Mouse (Mus musculus) heart, embryonic 14.5 days (tissue): ENCODE results near the gene Fancc. TPM values are rescaled to one million over a fixed set of nuclear protein-coding genes. Genes with fewer than 3 reads are reported as not detected.

ENCODE experiments used
- ATAC-seq: fragments of 200-750 bp; cut with Nextera tagmentation; 2 replicates; pipeline ENCODE4 v1.8.0; 2017; ENCODE audit warnings: low read depth, moderate TSS enrichment; ENCODE audit not compliant: insufficient number of reproducible peaks, insufficient read depth, low FRiP score
- H3K27ac ChIP-seq, 2 experiments: fragments of 200-500 bp in 1 of 2; fragments of 300-500 bp in 1 of 2; sonication (generic) in 1 of 2; replicated peaks in 1 of 2; 2 replicates each; pipeline ENCODE4 v1.5.1; 2012 to 2014; ENCODE audit warnings: low read depth in 2 of 2, low read length in 2 of 2, control low read depth in 1 of 2, mild to moderate bottlenecking in 1 of 2, mixed read lengths in 1 of 2; ENCODE audit not compliant: control insufficient read depth in 1 of 2, insufficient read depth in 1 of 2
- H3K27me3 ChIP-seq: fragments of 300-500 bp; sonication (generic); 2 replicates; pipeline ENCODE4 v1.6.1; 2014; ENCODE audit warnings: mild to moderate bottlenecking, low read length, control low read depth; ENCODE audit not compliant: control insufficient read depth, insufficient read depth
- H3K36me3 ChIP-seq: fragments of 300-500 bp; sonication (generic); 2 replicates; pipeline ENCODE4 v1.6.1; 2014; ENCODE audit warnings: mild to moderate bottlenecking, control low read depth, low read length, mixed read lengths; ENCODE audit not compliant: control insufficient read depth, insufficient read depth
- H3K4me1 ChIP-seq, 2 experiments: fragments of 200-500 bp in 1 of 2; fragments of 300-500 bp in 1 of 2; sonication (generic) in 1 of 2; 2 replicates each; pipeline ENCODE4 v1.6.1; 2012 to 2014; ENCODE audit warnings: low read length in 2 of 2, control low read depth in 1 of 2, mixed read lengths in 1 of 2; ENCODE audit not compliant: control insufficient read depth in 2 of 2, insufficient read depth in 2 of 2
- H3K4me2 ChIP-seq: fragments of 300-500 bp; sonication (generic); 2 replicates; pipeline ENCODE4 v1.6.1; 2014; ENCODE audit warnings: mild to moderate bottlenecking, low read length
- H3K4me3 ChIP-seq, 2 experiments: fragments of 200-500 bp in 1 of 2; fragments of 300-500 bp in 1 of 2; sonication (generic) in 1 of 2; 2 replicates each; pipeline ENCODE4 v1.5.1; 2012 to 2014; ENCODE audit warnings: low read length in 2 of 2, mild to moderate bottlenecking in 2 of 2, control low read depth in 1 of 2, low read depth in 1 of 2, moderate library complexity in 1 of 2; ENCODE audit not compliant: control insufficient read depth in 1 of 2, insufficient read depth in 1 of 2
- H3K9ac ChIP-seq: fragments of 300-500 bp; sonication (generic); 2 replicates; pipeline ENCODE4 v1.6.1; 2014; ENCODE audit warnings: mild to moderate bottlenecking, low read length
- H3K9me3 ChIP-seq: fragments of 300-500 bp; sonication (generic); 2 replicates; pipeline ENCODE4 v1.6.1; 2016; ENCODE audit warnings: low read length, control low read depth; ENCODE audit not compliant: control insufficient read depth
- WGBS: fragments of 180-500 bp; shearing (Covaris S2); extraction: QIAGEN DNeasy Blood & Tissue Kit; methylation state at CpG from one replicate; pipeline ENCODE4 v1.1.7; 2014; 5-methylcytosine and 5-hydroxymethylcytosine counted together
- polyA plus RNA-seq: library from polyadenylated mRNA; unstranded; fragments of >200 nt; fragmentation: Nextera tagmentation; extraction: Ambion mirVana; gene quantifications from 2 replicates; pipeline ENCODE4 v1.2.1, GENCODE M21; 2014

Gene Fancc
- polyA plus RNA-seq, 1 experiment from 2014 or later, result 15.5 TPM

GRCm38 (mm10) chr13:63323286-63324075 is 173.6 kb downstream of the Fancc start:
- H3K27ac ChIP-seq, result 0 out of 4 replicates have a peak overlapping the region, but pooled peaks of 1 of the 2 experiments have one; percentile 68
- no peak overlapping the region for H3K9ac ChIP-seq
- 66% methylated on average over 9 of the region's 9 CpGs for WGBS
- no peaks in the 10 kb centered on the region for H3K9me3 ChIP-seq
- no peak overlapping the region for H3K4me2 ChIP-seq
- H3K27me3 ChIP-seq, result no peaks in the 10 kb centered on the region
- ATAC-seq, result no peak; the same call in 1 of the 2 replicates
- H3K4me1 ChIP-seq, result peaks cover 12 to 23% of the 10 kb centered on the region in 2 experiments
- no peaks in the 10 kb centered on the region; the same call in 1 of the 2 replicates for H3K36me3 ChIP-seq
- H3K4me3 ChIP-seq, result no peak overlapping the region

DNA sequence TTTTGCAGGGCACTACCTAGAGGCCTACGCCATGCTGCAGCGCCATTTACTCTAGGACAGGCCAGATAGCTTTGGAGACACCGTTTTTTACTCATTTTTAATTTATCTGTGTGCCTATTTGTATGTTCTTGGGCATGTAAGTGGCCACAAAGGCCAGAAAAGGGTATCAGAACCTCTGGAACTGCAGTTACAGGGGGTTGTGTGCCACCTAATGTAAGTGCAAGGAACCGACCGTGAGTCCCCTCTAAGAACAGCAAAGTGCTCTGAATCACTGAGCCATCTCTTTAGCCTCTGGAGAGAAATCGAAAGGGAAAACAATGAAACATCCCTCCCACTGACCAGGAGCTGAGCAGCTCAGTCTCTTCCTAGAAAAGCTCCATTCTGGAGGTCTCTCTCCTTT is 174.3 kb downstream of the Fancc start:
- Histone ChIP-seq H3K36me3 (no peaks in the 10 kb centered on the region; the same call in 1 of the 2 replicates), H3K27ac (no peak overlapping the region)
- WGBS, result 85% methylated on average over 6 of the region's 6 CpGs

GRCm38 (mm10) chr13:63321689-63322088 is 175.4 kb downstream of the Fancc start:
- H3K4me1 ChIP-seq, result peaks cover 12 to 23% of the 10 kb centered on the region in 2 experiments
- no peak overlapping the region for H3K4me3 ChIP-seq
- H3K4me2 ChIP-seq, result no peak overlapping the region
- H3K27ac ChIP-seq, result no peak overlapping the region
- H3K27me3 ChIP-seq, result no peaks in the 10 kb centered on the region
- no peak for ATAC-seq
- WGBS, result 84% methylated on average over 5 of the region's 5 CpGs
- no peak overlapping the region for H3K9ac ChIP-seq
- H3K36me3 ChIP-seq, result peaks cover 7% of the 10 kb centered on the region
- no peaks in the 10 kb centered on the region for H3K9me3 ChIP-seq

More for the DNA sequence above, 174.3 kb downstream of the Fancc start:
- no peaks in the 10 kb centered on the region for H3K9me3 ChIP-seq
- H3K4me2 ChIP-seq, result no peak overlapping the region
- H3K4me3 ChIP-seq, result no peak overlapping the region
- ATAC-seq, result no peak
- H3K9ac ChIP-seq, result no peak overlapping the region
- no peaks in the 10 kb centered on the region for H3K27me3 ChIP-seq
- peaks cover 12 to 23% of the 10 kb centered on the region in 2 experiments for H3K4me1 ChIP-seq

- no peak overlapping the region for H3K9ac ChIP-seq
- peaks cover 7 to 17% of the 10 kb centered on the region in 2 experiments for H3K4me1 ChIP-seq
- H3K4me2 ChIP-seq, result no peak overlapping the region
- no peak overlapping the region for H3K27ac ChIP-seq
- H3K9me3 ChIP-seq, result no peaks in the 10 kb centered on the region
- no peaks in the 10 kb centered on the region for H3K27me3 ChIP-seq
- 94% methylated on average over 7 of the region's 7 CpGs for WGBS
- H3K4me3 ChIP-seq, result no peak overlapping the region
- ATAC-seq, result no peak
- H3K36me3 ChIP-seq, result peaks cover 16% of the 10 kb centered on the region
Measured at GRCm38 (mm10) chr13:63319814-63320213, 177.3 kb downstream of the Fancc start.

- H3K4me1 ChIP-seq, result peaks cover 15 to 16% of the 10 kb centered on the region in 2 experiments
- H3K4me3 ChIP-seq, result no peak overlapping the region
- H3K27me3 ChIP-seq, result no peaks in the 10 kb centered on the region
- no peak for ATAC-seq
- H3K36me3 ChIP-seq, result peaks cover 16% of the 10 kb centered on the region
- no peak overlapping the region for H3K4me2 ChIP-seq
- 49% methylated on average over 7 of the region's 7 CpGs for WGBS
- no peak overlapping the region for H3K9ac ChIP-seq
- no peaks in the 10 kb centered on the region for H3K9me3 ChIP-seq
- no peak overlapping the region for H3K27ac ChIP-seq
Measured at GRCm38 (mm10) chr13:63317681-63318104, 179.4 kb downstream of the Fancc start.

- Histone ChIP-seq H3K9ac (no peak overlapping the region), H3K9me3 (no peaks in the 10 kb centered on the region), H3K27ac (no peak overlapping the region), H3K36me3 (peaks cover 27% of the 10 kb centered on the region), H3K4me3 (no peak overlapping the region), H3K4me1 (peaks cover 19 to 20% of the 10 kb centered on the region in 2 experiments), H3K4me2 (no peak overlapping the region), H3K27me3 (no peaks in the 10 kb centered on the region)
- no peak for ATAC-seq
- 86% methylated on average over 5 of the region's 5 CpGs for WGBS
Measured at GRCm38 (mm10) chr13:63316407-63316806, 180.7 kb downstream of the Fancc start.

- Histone ChIP-seq H3K36me3 (peaks cover 33% of the 10 kb centered on the region), H3K4me2 (no peak overlapping the region), H3K4me3 (no peak overlapping the region), H3K4me1 (peaks cover 19 to 20% of the 10 kb centered on the region in 2 experiments), H3K9ac (no peak overlapping the region), H3K27me3 (no peaks in the 10 kb centered on the region), H3K9me3 (no peaks in the 10 kb centered on the region), H3K27ac (no peak overlapping the region)
- ATAC-seq, result no peak
- 57% methylated on average over 6 of the region's 6 CpGs for WGBS
Measured at GRCm38 (mm10) chr13:63315777-63316176, 181.3 kb downstream of the Fancc start.
